Mouse (Mus musculus) activated CD4-positive, CD25-positive, alpha-beta regulatory T cell, adult 4 months (primary cell): Measurements from ENCODE around the gene Iqch. TPM values are rescaled to one million over a fixed set of nuclear protein-coding genes. Genes with fewer than 3 reads are reported as not detected.
"Not testable (repeated sequence)": the region's sequence is repeated elsewhere in the genome, so short reads cannot be mapped to it uniquely, and the experiment has no call there.

Experiments used
- ATAC-seq: one replicate; pipeline ENCODE4 v1.8.0; 2017
- polyA plus RNA-seq, 2 experiments: library from polyadenylated mRNA; unstranded; fragments of 100-300 nt; shearing (Covaris generic); gene quantifications; one replicate each; pipeline ENCODE4 v1.2.1; 2017

Iqch gene
- polyA plus RNA-seq, 2 experiments from 2014 or later: not detected

DNA sequence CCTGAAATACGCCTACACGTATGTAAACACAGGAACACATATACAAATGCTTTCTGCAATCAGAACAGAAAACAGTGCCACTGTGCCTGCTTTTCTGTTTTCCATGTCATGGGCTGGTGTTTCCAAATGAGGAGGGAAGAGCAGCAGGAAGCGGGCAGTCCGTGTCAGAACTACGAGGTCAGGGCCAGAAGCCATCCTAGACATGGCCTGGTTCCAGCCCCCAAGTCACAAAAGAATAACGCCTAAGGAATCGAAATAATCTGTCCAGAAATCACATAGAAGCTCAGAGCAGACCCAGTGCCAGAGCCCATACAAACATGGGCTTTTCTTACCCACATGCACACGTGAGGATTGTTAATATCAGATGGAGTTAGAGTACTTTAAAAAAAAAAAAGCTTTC is 45.4 kb downstream of the Iqch start:
- ATAC-seq: no peak

DNA sequence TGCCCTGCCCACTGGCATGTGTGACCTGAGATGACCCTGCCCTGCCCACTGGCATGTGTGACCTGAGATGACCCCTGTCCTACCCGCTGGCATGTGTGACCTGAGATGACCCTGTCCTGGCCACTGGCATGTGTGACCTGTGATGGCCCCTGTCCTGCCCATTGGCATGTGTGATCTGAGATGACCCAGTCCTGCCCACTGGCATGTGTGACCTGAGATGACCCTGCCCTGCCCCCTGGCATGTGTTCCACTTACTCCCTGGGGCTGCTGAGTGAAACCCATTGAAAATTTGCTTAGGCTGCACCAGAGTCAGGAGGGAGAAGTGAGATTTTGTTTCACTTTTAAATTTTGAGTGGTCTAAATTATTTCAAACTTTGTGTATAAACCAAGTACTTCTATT is 46.0 kb downstream of the Iqch start:
- ATAC-seq: no peak

DNA sequence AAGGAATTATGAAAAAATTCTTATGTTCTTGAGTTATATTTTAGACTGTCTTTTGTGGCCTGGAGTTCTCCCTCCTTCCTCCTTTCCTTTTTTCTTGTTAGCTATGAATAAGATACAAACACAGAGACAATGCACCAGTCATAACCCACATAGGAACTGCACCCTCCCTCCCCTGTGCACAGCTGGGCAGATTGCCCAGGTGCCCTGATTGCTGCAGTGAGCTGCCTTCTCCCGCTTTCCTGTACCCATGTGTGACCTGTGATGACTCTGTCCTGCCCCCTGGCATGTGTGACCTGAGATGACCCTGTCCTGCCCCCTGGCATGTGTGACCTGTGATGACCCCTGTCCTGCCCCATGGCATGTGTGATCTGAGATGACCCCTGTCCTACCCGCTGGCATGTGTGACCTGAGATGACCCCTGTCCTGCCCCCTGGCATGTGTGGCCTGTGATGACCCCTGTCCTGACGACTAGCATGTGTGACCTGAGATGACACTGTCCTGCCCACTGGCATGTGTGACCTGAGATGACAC is 46.8 kb downstream of the Iqch start:
- ATAC-seq: no peak

DNA sequence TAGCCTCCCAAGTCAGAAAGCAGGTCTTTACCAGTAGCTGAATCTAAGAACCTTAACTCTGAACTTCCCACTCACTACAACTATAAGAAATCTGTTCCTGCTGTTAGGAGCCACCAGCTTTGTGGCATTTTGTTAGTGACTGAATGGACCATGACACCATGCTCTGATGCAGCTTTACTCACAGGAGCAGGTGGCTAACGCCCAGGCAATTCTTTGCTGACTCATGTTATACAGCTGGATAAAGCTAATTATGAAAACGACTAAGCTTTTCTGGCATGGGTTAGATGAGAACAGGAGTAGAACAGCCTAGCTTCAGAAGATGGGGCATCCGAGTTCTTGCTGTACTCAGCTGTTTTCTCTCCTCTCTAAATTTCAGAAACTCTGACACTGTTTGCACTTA is 48.7 kb downstream of the Iqch start:
- ATAC-seq: no peak

DNA sequence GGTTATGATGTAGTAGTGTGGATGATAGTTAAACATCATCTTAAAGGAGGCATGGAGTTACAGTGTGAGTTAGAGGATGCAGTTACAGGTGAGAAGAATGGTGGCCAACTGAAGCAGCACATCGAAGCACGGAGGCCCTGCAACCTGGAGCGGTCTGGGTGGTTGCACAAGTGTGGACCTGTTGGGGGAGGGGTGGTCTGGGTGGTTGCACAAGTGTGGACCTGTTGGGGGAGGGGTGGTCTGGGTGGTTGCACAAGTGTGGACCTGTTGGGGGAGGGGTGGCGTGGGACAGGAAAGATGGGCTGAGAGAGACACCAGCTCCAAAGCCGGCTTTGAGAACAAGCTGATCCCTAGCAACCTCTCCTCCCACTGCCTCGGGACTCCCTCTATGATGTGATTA is 51.6 kb downstream of the Iqch start:
- not testable (repeated sequence) for ATAC-seq

DNA sequence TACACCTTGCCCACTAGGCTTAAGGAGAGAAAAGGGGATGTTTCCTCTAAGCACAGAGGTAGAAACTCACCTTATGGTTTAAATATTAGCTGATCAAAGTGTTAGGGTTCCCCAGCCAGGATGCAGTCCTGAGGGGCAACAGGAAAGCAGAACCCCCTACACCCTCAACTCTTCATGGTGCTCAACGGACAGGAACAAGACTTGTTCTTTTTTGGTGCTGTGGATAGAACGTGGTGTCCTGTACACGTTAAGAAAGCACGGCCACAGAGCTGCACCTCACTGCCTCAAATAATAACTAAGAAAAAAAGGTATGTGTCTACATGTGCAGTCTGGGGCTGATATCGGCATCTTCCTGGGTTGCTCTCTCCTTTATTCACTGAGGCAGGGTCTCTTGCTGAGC is 53.3 kb downstream of the Iqch start:
- no peak for ATAC-seq

DNA sequence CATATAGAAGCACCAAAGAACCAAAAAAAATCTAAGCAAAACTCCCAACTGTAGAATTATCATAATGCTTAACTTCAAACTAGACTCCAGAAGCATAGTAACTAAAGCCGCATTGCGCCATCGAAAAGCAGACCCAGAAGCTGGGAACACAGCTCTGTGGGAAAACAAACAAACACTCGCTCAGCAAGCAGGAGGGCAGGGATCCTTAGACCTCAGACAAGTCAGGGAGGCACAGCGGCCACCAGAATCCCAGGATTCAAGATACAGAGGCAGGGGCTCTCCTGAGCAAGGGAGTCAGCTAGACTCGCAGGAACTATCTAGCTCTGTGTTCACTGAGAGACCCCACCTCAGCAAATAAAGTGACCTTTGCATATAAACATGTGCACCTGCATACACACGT is 60.4 kb downstream of the Iqch start:
- ATAC-seq: no peak

DNA sequence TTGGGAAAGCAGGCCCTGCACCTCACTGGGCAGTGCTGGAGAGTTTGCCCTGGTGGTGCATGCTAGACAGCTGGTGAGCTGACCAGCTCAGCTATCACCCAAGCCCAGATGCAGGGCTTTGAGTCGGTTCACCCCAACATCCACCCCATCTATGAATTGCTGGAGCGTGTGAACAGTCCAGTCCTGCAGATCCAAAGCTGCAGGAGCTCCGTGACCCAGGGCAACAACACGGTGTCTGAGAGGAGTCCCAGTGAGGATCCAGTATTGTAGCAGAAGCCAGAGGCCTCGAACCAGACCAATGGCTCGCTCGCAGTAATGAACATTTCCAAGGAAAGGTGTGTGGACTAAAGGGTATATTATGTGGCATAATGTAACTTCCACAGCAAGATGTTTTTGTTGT is 61.0 kb downstream of the Iqch start:
- no peak for ATAC-seq

DNA sequence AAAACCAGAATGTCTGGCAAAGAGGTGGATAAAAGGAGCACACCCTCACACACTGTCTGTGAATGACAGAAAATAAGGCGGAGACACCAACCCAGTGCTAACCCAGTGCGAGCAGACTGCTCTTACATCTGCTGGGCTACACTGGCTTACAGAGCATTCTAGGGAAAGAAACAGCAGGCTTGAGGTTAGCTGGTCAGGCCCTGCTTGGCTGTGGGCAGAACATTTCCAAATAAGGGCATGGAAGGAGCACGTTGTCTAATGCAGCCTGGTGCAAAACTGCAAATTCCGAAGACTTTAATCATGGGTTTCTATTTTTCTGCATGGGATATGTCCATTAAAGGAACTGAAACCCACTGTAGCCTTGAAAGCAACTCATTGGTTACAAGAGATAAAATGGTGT is 64.8 kb downstream of the Iqch start:
- ATAC-seq: no peak

DNA sequence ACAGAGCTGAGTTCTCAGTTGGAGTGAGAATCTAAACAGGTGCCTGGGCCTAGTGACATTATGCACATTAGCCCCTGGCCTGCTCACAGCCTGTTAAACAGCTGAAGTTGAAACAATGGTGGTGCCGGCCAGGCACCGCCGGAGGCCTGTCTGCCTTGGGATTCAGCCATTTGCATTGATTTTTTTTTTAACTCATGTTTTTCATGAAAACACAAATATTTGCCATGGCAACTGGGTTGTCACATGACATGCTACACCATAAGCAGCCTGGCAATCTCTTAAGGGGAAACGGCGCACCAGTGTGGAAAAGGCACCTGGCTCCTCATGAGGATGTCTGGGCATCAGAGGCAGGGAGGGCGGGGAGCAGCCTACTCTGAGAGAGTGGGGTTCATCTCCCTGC is 67.3 kb downstream of the Iqch start:
- no peak for ATAC-seq

DNA sequence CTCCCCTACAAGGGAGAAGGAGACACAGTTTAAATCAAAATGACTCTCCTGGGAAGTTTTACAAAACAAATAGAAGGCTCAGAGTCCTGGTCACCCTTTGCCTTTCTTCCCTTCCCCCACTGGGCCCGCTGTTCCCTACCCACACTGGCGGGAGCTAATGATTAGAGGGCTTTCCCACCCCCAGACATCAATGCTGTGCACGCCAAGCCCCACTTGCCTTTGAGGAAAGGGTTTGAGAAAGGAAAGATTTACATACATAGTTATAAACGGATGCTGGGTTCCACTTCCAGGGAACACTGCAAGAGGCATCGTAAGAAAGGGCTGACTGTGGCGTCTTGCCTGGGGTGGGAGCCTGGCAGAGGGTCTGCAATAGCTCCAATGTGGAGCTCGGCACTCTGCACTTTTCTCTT is 67.9 kb downstream of the Iqch start:
- ATAC-seq: no peak

DNA sequence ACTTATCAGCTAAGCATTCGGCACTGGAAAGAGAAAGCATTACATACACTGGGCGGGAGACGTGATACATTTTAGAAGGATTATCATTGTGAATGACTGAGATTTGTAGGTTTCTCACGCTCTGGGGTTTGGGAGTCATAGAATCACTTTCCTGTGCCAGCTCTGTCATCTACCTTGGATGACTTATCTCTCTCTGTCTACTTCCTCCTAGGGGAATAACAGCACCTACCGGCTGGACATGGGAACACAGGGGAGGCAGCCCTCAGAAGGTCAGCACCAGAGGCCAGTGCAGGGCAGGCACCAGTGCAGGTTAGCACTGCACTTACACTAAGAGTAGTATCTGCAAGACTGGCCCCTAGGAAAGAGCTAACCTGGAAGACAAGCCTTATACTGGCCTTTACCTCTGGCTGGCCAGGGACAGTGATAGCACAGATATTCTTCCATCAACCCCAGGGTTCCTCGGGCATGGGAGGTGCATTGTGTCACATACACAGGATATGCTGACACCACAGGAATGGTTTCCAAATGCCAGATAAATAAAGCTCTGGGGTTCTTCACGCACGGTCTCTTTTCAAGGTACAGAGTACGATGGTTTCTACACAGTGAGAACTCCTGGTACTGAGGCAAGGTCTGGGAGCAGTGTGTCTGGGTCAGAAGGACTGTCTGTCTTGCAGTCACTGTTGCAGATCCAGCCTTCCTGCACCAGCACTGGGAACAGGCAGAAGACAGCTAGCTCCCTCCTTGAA is 69.2 kb downstream of the Iqch start:
- no peak for ATAC-seq

DNA sequence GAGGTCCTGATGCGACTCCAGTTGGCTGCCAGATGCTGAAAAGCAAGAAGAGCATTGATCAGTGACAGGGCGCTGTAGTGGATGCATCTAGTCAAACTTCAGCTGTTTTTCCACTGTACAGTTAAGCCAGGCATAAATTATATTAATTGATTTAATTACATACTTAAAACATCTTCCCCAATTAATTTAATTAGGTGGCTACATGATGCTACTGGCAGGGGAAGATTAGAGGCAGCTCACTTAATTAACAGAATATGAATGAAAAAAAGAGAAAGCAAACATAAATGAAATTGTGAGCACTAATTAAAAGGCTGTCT is 78.4 kb downstream of the Iqch start:
- ATAC-seq: no peak

DNA sequence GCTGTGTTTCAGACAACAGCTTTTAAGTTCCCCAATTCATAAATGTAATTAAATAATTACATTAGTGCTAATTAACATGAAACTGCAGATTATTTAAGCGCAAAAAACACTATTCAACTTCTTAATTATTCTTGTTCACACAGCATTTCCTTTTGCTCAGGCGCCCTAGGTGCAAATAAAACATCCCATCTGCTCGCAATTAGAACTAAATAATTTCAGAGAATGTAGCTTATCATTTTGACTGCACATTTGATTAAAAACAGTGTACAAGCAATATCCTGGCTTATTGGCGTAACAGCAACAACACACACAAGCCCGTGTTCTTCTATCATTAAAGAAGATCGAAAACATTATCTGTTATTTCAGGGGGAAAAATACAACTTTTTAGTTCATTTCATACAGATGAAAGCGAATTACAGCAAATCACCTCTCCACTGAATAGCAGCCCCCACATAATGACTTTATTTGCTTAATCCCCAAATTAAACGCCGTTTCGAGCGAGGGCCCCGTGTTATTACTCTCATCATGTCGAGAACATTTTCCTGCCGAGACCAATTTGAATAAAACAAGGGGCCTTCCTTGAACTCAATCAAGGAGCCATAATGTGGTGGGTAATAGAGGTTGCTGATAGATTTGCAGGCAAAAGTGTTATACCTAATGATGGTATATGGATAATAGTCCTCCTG is 78.9 kb downstream of the Iqch start:
- no peak for ATAC-seq

DNA sequence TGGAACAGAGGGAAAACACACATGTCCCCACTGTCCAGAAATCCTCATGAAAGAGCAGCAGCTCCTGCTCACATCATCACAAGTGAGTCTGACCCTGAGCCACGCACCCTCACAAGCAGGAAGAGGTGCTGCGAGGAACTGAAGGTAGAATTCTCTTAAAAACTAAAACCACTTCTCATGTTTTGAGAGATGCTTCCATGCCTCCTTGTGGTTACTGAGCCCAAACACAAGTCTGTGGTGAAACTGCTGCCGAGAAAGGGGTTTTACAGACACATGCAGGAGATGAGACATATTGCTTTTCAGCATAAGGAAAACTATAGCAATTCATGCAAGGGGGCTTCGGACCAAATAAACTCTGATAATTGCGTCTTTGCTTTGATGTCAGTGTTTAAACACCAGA is 89.4 kb downstream of the Iqch start:
- no peak for ATAC-seq

DNA sequence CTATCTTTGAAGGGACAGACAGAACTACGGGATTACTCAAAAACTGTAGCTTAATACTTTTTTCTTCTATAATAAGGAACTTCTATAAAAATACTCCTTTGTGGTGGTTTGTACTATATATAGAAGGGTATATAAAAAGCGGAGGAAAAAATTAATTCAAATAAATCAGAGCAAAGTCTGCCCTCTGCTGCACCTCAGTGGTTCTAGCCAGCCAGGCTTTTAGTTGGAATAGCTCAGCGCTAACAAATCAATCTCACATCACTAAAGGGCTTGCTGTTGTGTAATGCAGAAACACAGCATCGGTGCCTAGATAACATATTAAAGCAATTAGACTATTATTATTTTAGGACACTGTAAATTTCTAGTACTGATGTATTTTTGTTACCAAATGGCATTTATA is 91.3 kb downstream of the Iqch start:
- no peak for ATAC-seq

DNA sequence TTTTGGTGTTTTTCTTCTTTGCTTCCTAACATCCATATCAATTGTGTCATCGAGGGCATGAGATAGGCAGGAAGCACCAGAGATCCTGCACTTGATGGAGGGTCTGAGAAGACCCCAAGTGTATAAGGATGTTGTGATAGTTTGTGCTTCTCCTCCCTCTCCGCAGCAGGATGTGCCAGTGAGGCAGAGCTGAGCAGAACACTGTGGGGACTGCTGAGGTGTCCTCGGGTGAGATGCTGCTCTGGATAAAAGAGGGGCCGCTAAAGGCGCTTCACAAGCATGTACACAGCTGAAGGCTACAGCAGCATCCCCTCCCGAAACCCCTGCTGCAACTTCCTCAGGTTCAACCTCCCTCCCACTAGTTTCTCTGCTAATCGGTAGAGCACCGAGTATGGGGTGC is 95.2 kb downstream of the Iqch start:
- ATAC-seq: no peak

DNA sequence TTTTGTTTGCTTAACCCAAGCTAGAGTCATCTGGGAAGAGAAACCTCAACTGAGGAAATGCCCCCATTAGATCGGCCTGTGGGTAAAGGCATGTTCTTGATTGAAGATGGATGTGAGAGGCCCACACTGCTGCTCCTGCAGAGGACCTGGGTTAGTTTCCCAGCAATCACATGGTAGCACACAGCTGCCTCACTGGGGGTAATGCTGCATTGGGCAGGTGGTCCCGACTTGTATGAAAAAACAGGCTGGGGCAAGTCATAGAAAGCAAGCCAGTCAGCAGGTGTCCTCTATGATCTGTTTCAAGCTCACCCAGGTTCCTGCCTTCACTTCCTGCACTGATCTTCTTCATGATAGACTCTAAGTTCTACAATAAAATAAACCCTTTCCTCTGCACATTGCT is 98.4 kb downstream of the Iqch start:
- no peak for ATAC-seq

DNA sequence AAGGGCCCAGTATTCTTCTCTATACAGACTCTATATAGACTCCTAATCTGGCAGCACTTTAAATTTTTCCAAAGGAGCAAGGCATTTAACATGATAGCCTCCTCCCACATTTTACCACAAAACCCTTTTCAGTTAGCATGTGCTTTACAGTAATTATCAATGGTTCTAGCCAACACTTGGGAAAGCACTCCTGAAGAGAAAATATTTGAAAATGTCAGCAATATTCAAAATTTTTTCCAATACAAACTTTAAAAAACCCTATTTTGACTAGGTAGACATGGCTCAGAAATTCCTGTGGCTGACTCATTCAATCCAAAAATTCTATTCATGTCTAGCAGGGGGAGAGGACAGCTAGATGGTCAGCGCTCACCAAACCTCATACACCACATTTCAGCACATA is 100.8 kb downstream of the Iqch start:
- no peak for ATAC-seq

DNA sequence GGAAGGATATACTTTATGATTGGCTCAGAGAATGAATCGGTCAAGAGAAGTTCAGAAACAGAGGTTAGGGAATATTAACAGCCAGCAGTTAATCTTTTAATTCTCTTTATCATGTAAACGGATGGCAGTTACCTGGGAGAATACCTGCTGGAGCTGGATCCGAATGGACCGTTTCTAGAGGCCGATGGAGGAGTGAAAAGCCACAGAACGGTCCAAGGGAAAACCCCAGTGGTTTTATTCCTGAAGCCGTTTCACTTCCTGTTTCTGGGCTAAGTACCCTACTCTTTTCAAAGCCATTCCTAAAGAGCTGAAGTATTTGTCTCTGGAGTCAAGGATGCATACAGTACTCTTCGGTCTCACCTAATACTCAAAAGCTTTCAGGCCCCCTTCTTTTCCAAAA is 102.4 kb downstream of the Iqch start:
- no peak for ATAC-seq

DNA sequence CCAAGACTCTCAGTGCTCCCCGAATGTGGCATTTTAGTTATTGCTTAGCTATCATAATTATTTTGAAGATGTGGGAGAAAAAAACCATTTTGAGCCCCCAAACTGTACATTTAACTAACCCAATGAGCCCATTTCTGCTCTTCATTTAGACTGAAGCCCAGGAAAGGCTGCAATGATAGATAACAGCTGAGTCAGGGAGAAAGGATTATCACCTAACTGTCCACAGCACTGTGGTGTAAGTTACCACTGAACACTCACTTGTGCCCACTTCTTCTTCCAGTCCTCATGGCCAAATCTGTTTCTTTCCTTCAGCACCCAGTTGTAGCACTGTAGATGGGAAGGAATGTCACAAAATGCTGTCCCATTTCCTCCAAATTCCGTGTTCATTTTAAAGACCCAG is 106.5 kb downstream of the Iqch start:
- no peak for ATAC-seq

DNA sequence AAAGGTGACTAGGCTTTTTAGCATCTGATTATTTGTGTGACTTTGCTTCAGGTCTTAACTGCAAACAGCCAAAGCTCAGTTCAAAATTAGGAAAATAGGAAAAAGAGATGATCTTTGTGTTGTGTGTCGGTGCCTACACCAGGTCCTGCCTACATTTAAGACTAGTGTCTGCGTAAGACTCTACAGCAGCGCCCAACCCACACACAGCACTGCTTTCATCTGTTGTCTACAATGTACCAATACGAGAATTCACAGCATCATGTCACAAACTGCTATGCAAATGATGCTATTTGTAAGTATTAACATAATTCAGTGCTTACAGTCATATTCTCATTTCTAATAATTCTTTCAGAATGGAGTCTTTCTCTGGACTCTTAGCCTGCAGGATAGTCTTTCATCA is 108.5 kb downstream of the Iqch start:
- ATAC-seq: no peak

DNA sequence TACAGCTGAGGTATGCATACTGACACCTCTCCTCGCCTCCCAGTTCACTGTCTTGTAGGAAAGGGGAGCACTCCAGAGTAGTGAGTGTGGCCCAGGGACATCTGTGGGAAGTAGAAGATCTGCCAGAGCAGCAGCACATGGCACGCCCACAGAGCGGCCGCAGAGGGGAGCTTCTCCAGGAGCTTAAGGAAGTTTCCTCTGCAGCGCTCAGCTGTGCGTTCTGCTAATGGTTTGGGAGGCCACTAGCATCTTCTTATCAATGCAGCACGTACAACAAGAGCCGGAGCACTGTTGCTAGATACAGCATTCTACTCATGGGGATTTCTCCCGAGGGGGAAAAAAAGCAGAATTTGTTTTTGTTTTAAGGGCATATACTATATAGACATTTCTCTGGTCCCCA is 110.0 kb downstream of the Iqch start:
- ATAC-seq: no peak

DNA sequence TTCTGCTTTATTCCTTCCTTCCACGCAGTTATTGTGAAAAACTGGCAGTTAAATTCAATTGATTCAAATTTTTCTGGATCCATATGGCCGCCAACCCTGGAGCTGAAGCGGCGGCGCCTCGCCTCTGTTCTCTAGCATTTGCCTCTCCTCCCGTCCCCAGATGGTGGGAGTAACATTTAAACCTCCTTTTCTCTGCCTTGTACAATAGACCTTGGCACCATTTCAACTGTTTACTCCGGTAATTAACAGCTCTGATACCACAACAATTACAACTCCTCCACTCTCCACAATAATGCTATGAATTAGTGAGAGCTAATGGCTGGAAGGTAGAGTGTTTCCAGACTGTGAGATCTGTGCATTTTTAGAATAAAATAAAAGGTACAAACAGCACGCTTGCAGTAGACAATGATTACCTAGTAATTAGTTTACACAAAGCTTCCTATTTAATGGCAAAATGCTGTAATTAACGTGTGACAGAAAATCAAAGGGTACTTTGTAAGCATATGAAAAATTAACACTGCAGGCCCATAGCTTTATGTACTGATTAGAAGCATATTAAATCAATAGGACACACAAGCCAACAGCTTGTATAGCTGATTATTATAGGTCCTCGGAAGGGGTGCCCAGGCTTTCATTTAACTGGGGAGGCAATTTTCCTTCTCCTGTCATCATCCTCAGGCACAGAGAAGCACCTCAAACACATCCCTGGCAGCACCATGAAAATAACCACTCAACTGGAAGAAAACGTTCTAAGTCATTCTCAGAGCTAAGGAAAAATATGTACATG is 111.6 kb downstream of the Iqch start:
- no peak for ATAC-seq
